Mouse (Mus musculus) gastrocnemius, adult 2 months (tissue): ENCODE data around the gene Myh7b. TPM values are rescaled to one million over a fixed set of nuclear protein-coding genes. Genes with fewer than 3 reads are reported as not detected.

Experiments
- DNase-seq: peaks from one replicate; pipeline ENCODE4 v3.0.0; 2022
- H3K27ac ChIP-seq: fragments of 200-600 bp; 2 replicates; pipeline ENCODE4 v1.8.1; 2022; ENCODE audit warnings: mild to moderate bottlenecking
- H3K4me3 ChIP-seq: fragments of 200-600 bp; 2 replicates; pipeline ENCODE4 v1.8.1; 2022; ENCODE audit warnings: mild to moderate bottlenecking, moderate library complexity
- CTCF ChIP-seq: fragments of 200-600 bp; IDR thresholded peaks from 2 replicates; pipeline ENCODE4 v1.8.1; 2022; ENCODE audit warnings: antibody characterized with exemption, mild to moderate bottlenecking, moderate library complexity
- intact Hi-C: fragments of 180-260 bp; cut with DNase I; formaldehyde crosslinking; loops from one replicate; pipeline ENCODE4 v1.15.1; 2025
- total RNA-seq, 2 experiments: library from RNA; stranded (reverse); gene quantifications; 2 replicates each; pipeline ENCODE4 v1.2.3; 2021

Myh7b gene
- total RNA-seq, 2 experiments from 2014 or later, result 5.1 to 9.8 TPM

DNA sequence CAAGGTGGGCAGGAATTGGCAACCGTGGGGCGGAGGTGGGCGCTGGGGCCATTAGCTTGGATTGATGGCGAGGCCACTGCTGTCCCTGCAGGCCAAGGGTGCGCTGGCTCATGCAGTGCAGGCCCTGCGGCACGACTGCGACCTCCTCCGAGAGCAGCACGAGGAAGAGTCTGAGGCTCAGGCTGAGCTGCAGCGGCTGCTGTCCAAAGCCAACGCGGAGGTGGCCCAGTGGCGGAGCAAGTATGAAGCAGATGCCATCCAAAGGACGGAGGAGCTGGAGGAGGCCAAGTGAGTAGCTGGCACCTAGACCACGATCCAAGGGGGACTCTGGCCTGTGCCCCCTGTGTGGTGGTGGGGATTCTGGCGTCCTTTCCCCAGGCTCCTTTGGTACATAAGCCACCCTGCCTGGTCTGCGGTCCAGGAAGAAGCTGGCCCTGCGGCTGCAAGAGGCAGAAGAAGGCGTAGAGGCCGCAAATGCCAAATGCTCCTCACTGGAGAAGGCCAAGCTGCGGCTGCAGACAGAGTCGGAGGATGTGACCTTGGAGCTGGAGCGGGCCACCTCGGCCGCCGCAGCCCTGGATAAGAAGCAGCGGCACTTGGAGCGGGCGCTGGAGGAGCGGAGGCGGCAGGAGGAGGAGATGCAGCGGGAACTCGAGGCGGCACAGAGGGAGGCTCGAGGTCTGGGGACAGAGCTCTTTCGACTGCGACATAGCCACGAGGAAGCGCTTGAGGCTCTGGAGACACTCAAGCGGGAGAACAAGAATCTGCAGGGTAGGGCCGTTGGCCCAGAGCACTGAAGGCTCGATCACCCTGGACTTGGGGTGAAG lies 19.8 kb downstream of the Myh7b start:
- DNase-seq, result no peak
- Histone ChIP-seq H3K27ac (no peak overlapping the region), H3K4me3 (no peak overlapping the region)
- no peak; the same call in 1 of the 2 replicates for TF ChIP-seq CTCF
- intact Hi-C loops, result no loop called here

DNA sequence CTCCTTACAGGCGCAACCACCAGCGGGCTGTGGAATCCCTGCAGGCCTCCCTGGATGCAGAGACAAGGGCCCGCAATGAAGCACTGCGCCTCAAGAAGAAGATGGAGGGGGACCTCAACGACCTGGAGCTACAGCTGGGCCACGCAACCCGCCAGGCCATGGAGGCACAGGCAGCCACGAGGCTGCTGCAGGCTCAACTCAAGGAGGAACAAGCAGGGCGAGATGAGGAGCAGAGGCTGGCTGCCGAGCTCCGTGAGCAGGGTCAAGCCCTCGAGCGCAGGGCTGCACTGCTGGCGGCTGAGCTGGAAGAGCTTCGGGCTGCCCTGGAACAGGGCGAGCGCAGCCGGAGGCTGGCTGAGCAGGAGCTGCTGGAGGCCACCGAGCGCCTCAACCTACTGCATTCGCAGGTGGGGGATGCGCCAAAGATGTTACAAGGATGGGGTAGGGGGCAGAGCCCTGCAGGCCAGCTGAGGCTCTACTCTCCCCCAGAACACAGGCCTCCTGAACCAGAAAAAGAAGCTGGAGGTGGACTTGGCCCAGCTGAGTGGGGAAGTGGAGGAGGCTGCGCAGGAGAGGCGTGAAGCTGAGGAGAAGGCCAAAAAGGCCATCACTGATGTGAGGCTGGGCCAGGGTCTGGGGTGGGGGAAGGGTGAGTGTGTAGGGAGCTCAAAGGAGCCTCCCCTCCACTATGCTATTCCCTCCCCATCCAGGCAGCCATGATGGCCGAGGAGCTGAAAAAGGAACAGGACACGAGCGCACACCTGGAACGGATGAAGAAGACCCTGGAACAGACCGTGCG lies 21.3 kb downstream of the Myh7b start:
- intact Hi-C loops, result no loop called here
- DNase-seq, result no peak
- H3K4me3 ChIP-seq, result no peak overlapping the region
- TF ChIP-seq CTCF, result no peak
- H3K27ac ChIP-seq, result no peak overlapping the region

- no peak for TF ChIP-seq CTCF
- Histone ChIP-seq H3K4me3 (no peak overlapping the region), H3K27ac (no peak overlapping the region)
- intact Hi-C loops, result no loop called here
- DNase-seq, result no peak
Observed at GRCm38 (mm10) chr2:155633121-155633520, 22.1 kb downstream of the Myh7b start.

DNA sequence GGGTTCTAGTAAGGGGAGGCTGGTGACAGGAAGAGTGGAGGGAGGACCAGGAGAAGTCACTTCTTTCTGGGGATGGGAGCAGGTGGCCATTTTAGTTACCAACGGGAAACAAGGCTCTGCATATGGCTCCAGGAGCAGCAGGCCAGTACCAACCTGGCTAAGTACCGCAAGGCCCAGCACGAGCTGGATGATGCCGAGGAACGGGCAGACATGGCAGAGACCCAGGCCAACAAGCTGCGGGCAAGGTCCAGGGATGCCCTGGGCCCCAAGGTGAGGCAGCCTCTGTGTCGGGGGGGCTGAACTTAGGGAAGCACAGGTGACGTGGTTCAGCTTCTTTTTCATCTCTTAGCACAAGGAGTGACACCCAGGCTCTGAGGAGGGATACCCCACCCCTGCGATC lies 22.7 kb downstream of the Myh7b start:
- intact Hi-C loops, result no loop called here
- Histone ChIP-seq H3K27ac (no peak overlapping the region), H3K4me3 (no peak overlapping the region)
- no peak for TF ChIP-seq CTCF
- DNase-seq, result no peak

GRCm38 (mm10) chr2:155634562-155634961 lies 23.6 kb downstream of the Myh7b start:
- Histone ChIP-seq H3K4me3 (no peak overlapping the region), H3K27ac (no peak overlapping the region)
- intact Hi-C loops, result no loop called here
- DNase-seq, result no peak
- TF ChIP-seq CTCF, result no peak

- intact Hi-C loops, result no loop called here
- TF ChIP-seq CTCF, result no peak
- Histone ChIP-seq H3K4me3 (no peak overlapping the region), H3K27ac (no peak overlapping the region)
- no peak for DNase-seq
Observed at GRCm38 (mm10) chr2:155635961-155636360, 24.9 kb downstream of the Myh7b start.

GRCm38 (mm10) chr2:155636881-155637280 lies 25.9 kb downstream of the Myh7b start:
- intact Hi-C loops, result no loop called here
- no peak overlapping the region for H3K27ac ChIP-seq
- no peak for DNase-seq
- TF ChIP-seq CTCF, result no peak
- H3K4me3 ChIP-seq, result no peak overlapping the region

- no peak overlapping the region for H3K4me3 ChIP-seq
- H3K27ac ChIP-seq, result no peak overlapping the region
- intact Hi-C loops, result no loop called here
- no peak for DNase-seq
- no peak for TF ChIP-seq CTCF
Observed at GRCm38 (mm10) chr2:155637411-155637810, 26.4 kb downstream of the Myh7b start.

DNA sequence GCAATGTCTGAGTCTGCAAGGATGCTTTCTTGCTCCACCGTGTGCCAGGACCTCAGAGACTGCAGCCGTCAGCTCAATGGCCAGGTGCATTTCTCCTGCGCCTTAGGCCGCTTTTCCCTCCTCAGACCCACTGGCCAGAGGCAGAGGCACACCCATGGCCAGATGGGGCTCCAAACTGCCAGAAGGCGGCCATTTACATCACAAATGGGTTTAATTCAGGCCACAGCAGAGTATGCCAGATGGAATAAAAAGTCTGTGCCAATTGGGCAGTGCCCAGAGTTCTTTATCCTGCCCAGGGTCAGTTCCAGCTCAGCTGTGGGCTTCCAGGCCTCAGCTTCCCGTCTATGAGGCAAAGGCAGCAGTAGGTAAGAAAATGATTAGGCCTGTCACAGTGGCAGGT lies 29.6 kb downstream of the Myh7b start:
- Histone ChIP-seq H3K27ac (peak overlapping the region; percentile 6; the same call in 1 of the 2 replicates), H3K4me3 (no peak overlapping the region)
- intact Hi-C loops, result no loop called here
- peak; percentile 62 for DNase-seq
- no peak for TF ChIP-seq CTCF

DNA sequence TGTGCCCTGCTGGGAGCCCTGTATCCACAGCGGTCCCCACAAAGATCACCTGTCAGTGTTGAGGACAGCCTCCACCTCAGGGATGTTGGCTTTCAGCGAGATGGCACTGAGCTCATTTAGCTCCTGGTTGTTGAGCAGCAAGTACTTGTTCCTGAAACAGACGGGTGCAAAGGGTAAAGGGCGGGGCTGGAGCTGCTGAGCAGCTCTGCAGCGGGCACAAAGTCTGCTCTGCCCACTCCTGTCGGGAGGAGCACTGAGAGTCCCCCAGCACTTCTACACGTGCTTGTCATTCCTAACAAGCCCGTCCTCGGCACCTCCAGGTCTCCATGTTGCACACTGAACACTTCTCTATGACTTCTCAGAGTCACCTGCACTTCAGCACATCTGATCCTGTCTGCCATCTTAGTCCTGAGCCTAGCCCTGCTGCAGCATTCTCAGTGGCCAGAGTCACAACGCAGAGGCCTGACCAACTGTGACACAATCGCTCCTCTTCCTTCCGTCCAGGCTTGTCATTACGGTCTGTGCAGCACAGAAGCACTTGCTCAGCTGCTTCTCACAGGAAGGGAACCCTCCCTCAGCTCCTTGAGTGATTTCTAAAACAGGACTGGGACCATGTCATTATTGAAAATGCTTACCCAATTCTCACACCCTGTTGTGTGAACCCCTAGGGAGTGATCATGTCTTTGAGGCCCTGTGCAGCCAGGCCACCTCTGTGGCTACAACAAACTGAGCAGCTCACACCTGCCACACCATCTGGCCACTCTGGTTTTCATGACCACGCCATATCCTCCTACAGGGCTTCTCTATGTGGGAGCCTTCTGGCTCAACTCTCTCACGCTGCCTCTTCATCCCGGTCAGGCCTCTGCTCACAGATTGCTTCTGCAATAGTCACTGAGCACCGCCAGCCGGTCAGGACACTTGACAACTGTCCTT lies 30.8 kb downstream of the Myh7b start:
- Histone ChIP-seq H3K27ac (no peak overlapping the region), H3K4me3 (no peak overlapping the region)
- intact Hi-C loops, result no loop called here
- no peak for DNase-seq
- TF ChIP-seq CTCF, result no peak

DNA sequence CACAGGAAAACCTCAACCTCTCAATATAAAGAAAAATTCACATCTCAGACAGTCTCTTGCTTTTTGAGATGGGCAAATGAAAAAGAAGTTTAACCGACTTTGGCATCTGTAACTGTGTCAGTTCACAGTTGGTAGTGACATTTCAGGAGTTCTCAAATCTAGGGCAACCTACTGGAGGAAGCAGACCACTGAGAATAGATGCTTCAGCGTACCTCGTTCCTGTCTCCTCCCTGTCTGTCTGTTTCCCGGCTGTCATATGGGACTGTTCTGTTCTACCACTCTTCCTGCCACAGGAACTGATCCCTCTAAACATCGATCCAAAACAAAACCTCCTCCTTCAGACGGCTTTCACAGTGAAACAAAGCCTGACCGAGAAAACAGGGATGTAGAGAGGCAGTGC lies 34.7 kb downstream of the Myh7b start:
- intact Hi-C loops, result no loop called here
- DNase-seq, result no peak
- no peak for TF ChIP-seq CTCF
- no peak overlapping the region for H3K4me3 ChIP-seq
- no peak overlapping the region for H3K27ac ChIP-seq

DNA sequence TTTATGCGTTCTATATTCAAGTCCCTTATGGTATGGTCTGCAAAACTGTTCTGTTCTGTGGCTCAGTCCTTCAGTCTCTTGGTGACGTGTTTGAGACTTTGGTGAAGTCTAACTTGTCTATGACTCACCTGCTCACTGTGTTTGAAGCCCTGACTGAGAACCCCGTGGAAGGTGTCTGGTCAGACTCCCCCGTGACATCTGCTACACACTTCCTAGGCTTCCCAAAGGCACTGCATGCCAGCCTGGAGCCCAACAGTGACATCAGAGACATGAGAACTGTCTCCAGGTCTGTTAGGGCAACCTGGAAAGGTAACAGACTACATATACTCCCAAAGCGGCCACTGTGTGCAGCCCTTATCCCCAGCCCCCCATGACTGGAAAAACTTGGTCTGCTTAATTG lies 41.6 kb downstream of the Myh7b start:
- no peak for TF ChIP-seq CTCF
- Histone ChIP-seq H3K27ac (no peak overlapping the region), H3K4me3 (no peak overlapping the region)
- DNase-seq, result no peak
- intact Hi-C loops, result no loop called here
